Mouse (Mus musculus) layer of hippocampus, postnatal 36 days (tissue): ENCODE results near the gene Bmp3. TPM values are rescaled to one million over a fixed set of nuclear protein-coding genes. Genes with fewer than 3 reads are reported as not detected.

Experiments
- DNase-seq, 2 experiments: peaks; one replicate each; pipeline ENCODE4 v3.0.0; 2022
- total RNA-seq, 2 experiments: library from RNA; stranded (reverse); gene quantifications; 2 replicates each; pipeline ENCODE4 v1.2.3; 2021

Gene Bmp3
- total RNA-seq, 2 experiments from 2014 or later: 2.8 to 3.3 TPM

GRCm38 (mm10) chr5:98918716-98919115 lies 64.5 kb downstream of the Bmp3 start:
- DNase-seq: no peak

GRCm38 (mm10) chr5:98921608-98922007 lies 67.4 kb downstream of the Bmp3 start:
- DNase-seq: no peak

GRCm38 (mm10) chr5:98922921-98923320 lies 68.7 kb downstream of the Bmp3 start:
- DNase-seq: no peak

Other genes with a start within 250 kb of the Bmp3 start
- 1 to 10 TPM; 2.1 to 3.9 TPM for gene Prkg2, start 182.9 kb downstream of the Bmp3 start, total RNA-seq